Mouse (Mus musculus) regulatory T cell (primary cell): ENCODE measurements around the gene Nop16.
"Not testable (repeated sequence)": the region's sequence is repeated elsewhere in the genome, so short reads cannot be mapped to it uniquely, and the experiment has no call there.

ENCODE experiments used
- in situ Hi-C: fragments of 300-600 bp; cut with MboI, MseI; formaldehyde crosslinking; loops from one replicate; pipeline ENCODE4 v1.15.1; 2025; ENCODE audit warnings: high pct_unique_total_duplicates

Gene Nop16

GRCm38 (mm10) chr13:54589996-54590951, at the start of gene Nop16, which contains the start of gene Higd2a:
Gene Nop16 (minus strand): TSS chr13:54590090.
Gene Higd2a (plus strand): TSS chr13:54590207.
- in situ Hi-C loops = no loop called here

- in situ Hi-C loops = no loop called here
These were observed 45.1 kb upstream of the Nop16 start for GRCm38 (mm10) chr13:54635011-54635410.

GRCm38 (mm10) chr13:54632731-54633277, 42.9 kb upstream of the Nop16 start:
- in situ Hi-C loops = no loop called here

GRCm38 (mm10) chr13:54629128-54629527, 39.2 kb upstream of the Nop16 start:
- in situ Hi-C loops = no loop called here

GRCm38 (mm10) chr13:54621960-54622521, 32.2 kb upstream of the Nop16 start:
- in situ Hi-C loops = loop anchor here (5.0 kb wide), 1 partner anchor 70 kb away; the partner anchor contains the start of gene Rnf44

- in situ Hi-C loops = loop anchor here (5.0 kb wide), 1 partner anchor 71 kb away; the partner anchor contains the start of gene Rnf44
These were observed 31.5 kb upstream of the Nop16 start, which contains the start of gene Faf2 for GRCm38 (mm10) chr13:54621155-54621932. Gene Faf2 (plus strand): TSS chr13:54621784.

GRCm38 (mm10) chr13:54616998-54617397, 27.1 kb upstream of the Nop16 start:
- in situ Hi-C loops = no loop called here

- in situ Hi-C loops = no loop called here
These were observed 26.4 kb upstream of the Nop16 start for GRCm38 (mm10) chr13:54616307-54616706.

- in situ Hi-C loops = not testable (repeated sequence)
These were observed 23.3 kb upstream of the Nop16 start for GRCm38 (mm10) chr13:54613141-54613540.

GRCm38 (mm10) chr13:54610972-54611754, 21.3 kb upstream of the Nop16 start, which contains the start of gene Cltb:
Gene Cltb (minus strand): TSS chr13:54611344.
- in situ Hi-C loops = no loop called here

- in situ Hi-C loops = no loop called here
These were observed 20.7 kb upstream of the Nop16 start for GRCm38 (mm10) chr13:54610613-54610971.

- in situ Hi-C loops = no loop called here
These were observed 19.4 kb upstream of the Nop16 start for GRCm38 (mm10) chr13:54609301-54609700.

- in situ Hi-C loops = no loop called here
These were observed 18.8 kb upstream of the Nop16 start for GRCm38 (mm10) chr13:54608666-54609065.

GRCm38 (mm10) chr13:54608002-54608401, 18.1 kb upstream of the Nop16 start:
- in situ Hi-C loops = no loop called here

GRCm38 (mm10) chr13:54607204-54607603, 17.3 kb upstream of the Nop16 start:
- in situ Hi-C loops = no loop called here

- in situ Hi-C loops = no loop called here
These were observed 15.5 kb upstream of the Nop16 start for GRCm38 (mm10) chr13:54605426-54605825.

- in situ Hi-C loops = no loop called here
These were observed 14.3 kb upstream of the Nop16 start for GRCm38 (mm10) chr13:54604221-54604620.

- in situ Hi-C loops = no loop called here
These were observed 13.6 kb upstream of the Nop16 start for GRCm38 (mm10) chr13:54603501-54603900.

GRCm38 (mm10) chr13:54602639-54603111, 12.8 kb upstream of the Nop16 start:
- in situ Hi-C loops = no loop called here

GRCm38 (mm10) chr13:54598622-54599143, 8.8 kb upstream of the Nop16 start:
- in situ Hi-C loops = no loop called here
